Mouse (Mus musculus) intestine, postnatal 0 days (tissue): Measurements from ENCODE around the gene Samd4b. TPM values are rescaled to one million over a fixed set of nuclear protein-coding genes. Genes with fewer than 3 reads are reported as not detected.

Source experiments
- ATAC-seq: fragments of 200-750 bp; cut with Nextera tagmentation; 2 replicates; pipeline ENCODE4 v1.8.0; 2017; ENCODE audit warnings: mild to moderate bottlenecking, moderate TSS enrichment, moderate library complexity
- H3K27ac ChIP-seq: fragments of 300-500 bp; sonication (generic); 2 replicates; pipeline ENCODE4 v1.5.1; 2014; ENCODE audit warnings: mild to moderate bottlenecking, low read depth, low read length, moderate library complexity
- H3K27me3 ChIP-seq: fragments of 300-500 bp; sonication (generic); replicated peaks from 2 replicates; pipeline ENCODE4 v1.6.1; 2014; ENCODE audit warnings: low read length, mixed read lengths; ENCODE audit not compliant: control insufficient read depth, insufficient read depth
- H3K36me3 ChIP-seq: fragments of 300-500 bp; sonication (generic); 2 replicates; pipeline ENCODE4 v1.6.1; 2014; ENCODE audit warnings: mild to moderate bottlenecking, moderate library complexity; ENCODE audit not compliant: control insufficient read depth, insufficient read depth
- H3K4me1 ChIP-seq: fragments of 300-500 bp; sonication (generic); replicated peaks from 2 replicates; pipeline ENCODE4 v1.6.1; 2014; ENCODE audit warnings: antibody characterized with exemption, low read length, mixed read lengths; ENCODE audit not compliant: control insufficient read depth, insufficient read depth
- H3K4me2 ChIP-seq: fragments of 300-500 bp; sonication (generic); replicated peaks from 2 replicates; pipeline ENCODE4 v1.6.1; 2014; ENCODE audit warnings: low read depth, mild to moderate bottlenecking, moderate library complexity
- H3K4me3 ChIP-seq: fragments of 300-500 bp; sonication (generic); 2 replicates; pipeline ENCODE4 v1.5.1; 2014; ENCODE audit warnings: low read depth, low read length
- H3K9ac ChIP-seq: fragments of 300-500 bp; sonication (generic); 2 replicates; pipeline ENCODE4 v1.6.1; 2014; ENCODE audit warnings: mild to moderate bottlenecking, low read depth, low read length
- H3K9me3 ChIP-seq: fragments of 300-500 bp; sonication (generic); 2 replicates; pipeline ENCODE4 v1.6.1; 2016; ENCODE audit warnings: mixed run types; ENCODE audit not compliant: control insufficient read depth
- CTCF ChIP-seq: sonication (generic); IDR thresholded peaks from 2 replicates; pipeline ENCODE4 v1.5.1; 2016; ENCODE audit warnings: low read depth, mild to moderate bottlenecking, control low read depth, antibody characterized with exemption, moderate library complexity
- WGBS: fragments of 180-500 bp; shearing (Covaris S2); extraction: QIAGEN DNeasy Blood & Tissue Kit; methylation state at CpG from one replicate; pipeline ENCODE4 v1.1.7; 2014; 5-methylcytosine and 5-hydroxymethylcytosine counted together
- polyA plus RNA-seq: library from polyadenylated mRNA; unstranded; fragments of >200 nt; fragmentation: Nextera tagmentation; extraction: Ambion mirVana; gene quantifications from 2 replicates; pipeline ENCODE4 v1.2.1, GENCODE M21; 2015

Gene Samd4b
- polyA plus RNA-seq, 1 experiment from 2014 or later: 13.4 TPM

GRCm38 (mm10) chr7:28378066-28378690 is 219.8 kb downstream of the Samd4b start:
- Histone ChIP-seq H3K4me2 (peak overlapping the region; percentile 89), H3K9me3 (no peaks in the 10 kb centered on the region), H3K9ac (peak overlapping the region; percentile 98), H3K27me3 (no peaks in the 10 kb centered on the region), H3K27ac (peak overlapping the region; percentile 100), H3K36me3 (peaks cover 12% of the 10 kb centered on the region), H3K4me3 (peak overlapping the region; percentile 95), H3K4me1 (peaks cover 11% of the 10 kb centered on the region)
- no peak for ATAC-seq
- WGBS: 8% methylated on average over 32 of the region's 32 CpGs
- TF ChIP-seq CTCF: no peak

DNA sequence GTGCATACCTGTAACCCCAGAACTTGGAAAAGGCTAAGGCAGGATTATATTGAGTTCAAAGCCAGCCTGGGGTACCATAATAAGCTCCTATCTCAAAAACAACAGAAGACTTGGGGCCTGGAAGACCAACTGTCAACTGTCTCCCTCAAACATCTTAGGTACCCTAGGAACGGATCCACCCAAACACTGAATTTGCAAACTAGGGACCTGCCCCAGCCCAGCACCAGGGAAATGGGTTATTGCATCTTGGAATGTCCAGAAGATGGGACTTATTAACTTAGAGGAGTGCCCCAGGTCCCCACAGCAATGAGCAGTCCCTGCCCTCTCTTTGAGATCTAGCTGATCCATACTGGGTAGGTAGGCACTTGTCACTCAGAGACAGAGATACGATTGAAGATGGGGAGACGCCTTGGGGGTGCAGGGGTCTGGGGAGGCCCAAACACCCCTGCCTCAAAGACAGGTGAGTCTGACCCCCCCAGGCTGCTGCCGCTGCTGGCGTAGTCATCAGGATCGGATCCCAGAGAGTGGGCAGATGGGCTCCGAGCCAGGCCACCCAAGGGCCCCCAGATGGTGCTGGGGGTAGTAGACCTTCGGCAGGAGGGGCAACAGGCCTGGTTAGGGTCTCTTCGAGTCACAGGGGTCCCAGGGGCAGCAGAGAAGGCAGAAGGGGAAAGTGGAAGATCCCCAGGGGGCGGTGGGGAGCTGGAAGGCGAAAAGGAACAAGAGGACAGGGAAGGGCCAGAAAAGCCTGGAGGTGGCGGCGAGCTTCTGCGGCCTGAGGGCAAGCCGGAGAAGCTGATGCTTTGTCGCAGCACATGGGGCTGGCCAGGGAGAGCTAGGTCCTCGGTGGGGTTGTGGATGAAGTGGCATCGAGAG is 220.5 kb downstream of the Samd4b start:
- 42% methylated on average over 18 of the region's 18 CpGs for WGBS
- Histone ChIP-seq H3K9ac (peak overlapping the region; percentile 98), H3K4me3 (peak overlapping the region; percentile 95), H3K9me3 (no peaks in the 10 kb centered on the region), H3K4me2 (peak overlapping the region; percentile 89), H3K36me3 (peaks cover 12% of the 10 kb centered on the region), H3K4me1 (peaks cover 8% of the 10 kb centered on the region), H3K27ac (peak overlapping the region; percentile 100), H3K27me3 (no peaks in the 10 kb centered on the region)
- ATAC-seq: no peak
- TF ChIP-seq CTCF: peak; percentile 41

DNA sequence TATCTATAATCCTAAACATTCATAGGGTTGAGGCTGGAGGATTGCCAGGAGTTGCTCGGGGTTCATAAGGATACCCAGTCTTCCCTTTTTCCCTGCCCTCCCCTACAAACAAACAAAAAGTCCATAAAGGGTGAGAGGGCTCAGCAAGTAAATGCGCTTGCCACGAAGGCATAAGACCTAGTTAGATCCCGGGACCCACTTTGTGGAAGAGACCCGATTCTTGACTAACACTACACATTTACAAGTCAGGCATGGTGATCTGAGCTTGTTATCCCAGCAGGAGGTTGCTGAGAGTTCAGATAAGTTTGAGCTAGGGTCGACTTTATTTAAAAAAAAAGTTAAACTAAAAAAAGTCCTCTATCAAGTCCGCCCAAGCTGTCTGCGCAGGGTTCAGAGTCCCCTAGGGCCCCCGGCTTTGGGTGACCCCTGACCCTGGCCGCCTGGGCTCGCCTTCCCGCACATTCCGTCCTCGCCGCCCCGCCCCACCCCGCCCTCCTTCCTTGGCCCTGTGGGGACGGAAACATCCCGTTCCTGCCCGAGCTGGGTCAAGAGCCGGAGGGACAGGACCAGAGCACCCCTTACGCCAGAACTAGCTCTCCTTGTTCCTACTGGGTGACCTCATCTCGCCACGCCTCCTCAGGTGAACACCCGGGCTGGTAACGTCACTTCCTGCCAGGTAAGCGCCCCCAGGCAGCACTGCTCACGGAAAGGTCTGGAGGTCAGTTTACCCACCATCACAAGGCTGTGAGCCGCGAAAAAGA is 221.8 kb downstream of the Samd4b start:
- H3K27me3 ChIP-seq: no peaks in the 10 kb centered on the region
- peak overlapping the region; percentile 100 for H3K27ac ChIP-seq
- H3K4me3 ChIP-seq: peak overlapping the region; percentile 95
- no peak for TF ChIP-seq CTCF
- peaks cover 12% of the 10 kb centered on the region for H3K36me3 ChIP-seq
- H3K9me3 ChIP-seq: no peaks in the 10 kb centered on the region
- WGBS: 1% methylated on average over 30 of the region's 30 CpGs
- ATAC-seq: peak; percentile 48
- peaks cover 8% of the 10 kb centered on the region for H3K4me1 ChIP-seq
- H3K9ac ChIP-seq: peak overlapping the region; percentile 98
- H3K4me2 ChIP-seq: peak overlapping the region; percentile 89

GRCm38 (mm10) chr7:28375176-28375921 is 222.6 kb downstream of the Samd4b start:
- Histone ChIP-seq H3K9ac (peak overlapping the region; percentile 98), H3K9me3 (no peaks in the 10 kb centered on the region), H3K27me3 (no peaks in the 10 kb centered on the region), H3K4me1 (peaks cover 2% of the 10 kb centered on the region), H3K36me3 (peaks cover 12% of the 10 kb centered on the region), H3K27ac (peak overlapping the region; percentile 100), H3K4me3 (peak overlapping the region; percentile 95), H3K4me2 (peak overlapping the region; percentile 89)
- peak; percentile 33 for ATAC-seq
- WGBS: under 1% methylated on average over 35 of the region's 36 CpGs
- no peak for TF ChIP-seq CTCF

GRCm38 (mm10) chr7:28374647-28375046 is 223.3 kb downstream of the Samd4b start:
- WGBS: 60% methylated on average over 10 of the region's 10 CpGs
- peak overlapping the region; percentile 100 for H3K27ac ChIP-seq
- TF ChIP-seq CTCF: no peak
- H3K27me3 ChIP-seq: no peaks in the 10 kb centered on the region
- H3K9ac ChIP-seq: 0 out of 2 replicates have a peak overlapping the region, but pooled peaks have one; percentile 98
- ATAC-seq: no peak
- peaks cover 18% of the 10 kb centered on the region for H3K36me3 ChIP-seq
- no peaks in the 10 kb centered on the region for H3K9me3 ChIP-seq
- no peak overlapping the region for H3K4me3 ChIP-seq
- H3K4me1 ChIP-seq: no peaks in the 10 kb centered on the region
- peak overlapping the region; percentile 89; the same call in 1 of the 2 replicates for H3K4me2 ChIP-seq
